Mouse (Mus musculus) right cerebral cortex, postnatal 36 days (tissue): ENCODE data around the gene Ap5b1.
A peak's percentile ranks its signal among the peaks of the same experiment; 100 is the strongest.

Experiments
- DNase-seq, 2 experiments: peaks; one replicate each; pipeline ENCODE4 v3.0.0; 2022; ENCODE audit warnings: low spot score in 2 of 2, mixed read lengths in 1 of 2

The Ap5b1 gene

DNA sequence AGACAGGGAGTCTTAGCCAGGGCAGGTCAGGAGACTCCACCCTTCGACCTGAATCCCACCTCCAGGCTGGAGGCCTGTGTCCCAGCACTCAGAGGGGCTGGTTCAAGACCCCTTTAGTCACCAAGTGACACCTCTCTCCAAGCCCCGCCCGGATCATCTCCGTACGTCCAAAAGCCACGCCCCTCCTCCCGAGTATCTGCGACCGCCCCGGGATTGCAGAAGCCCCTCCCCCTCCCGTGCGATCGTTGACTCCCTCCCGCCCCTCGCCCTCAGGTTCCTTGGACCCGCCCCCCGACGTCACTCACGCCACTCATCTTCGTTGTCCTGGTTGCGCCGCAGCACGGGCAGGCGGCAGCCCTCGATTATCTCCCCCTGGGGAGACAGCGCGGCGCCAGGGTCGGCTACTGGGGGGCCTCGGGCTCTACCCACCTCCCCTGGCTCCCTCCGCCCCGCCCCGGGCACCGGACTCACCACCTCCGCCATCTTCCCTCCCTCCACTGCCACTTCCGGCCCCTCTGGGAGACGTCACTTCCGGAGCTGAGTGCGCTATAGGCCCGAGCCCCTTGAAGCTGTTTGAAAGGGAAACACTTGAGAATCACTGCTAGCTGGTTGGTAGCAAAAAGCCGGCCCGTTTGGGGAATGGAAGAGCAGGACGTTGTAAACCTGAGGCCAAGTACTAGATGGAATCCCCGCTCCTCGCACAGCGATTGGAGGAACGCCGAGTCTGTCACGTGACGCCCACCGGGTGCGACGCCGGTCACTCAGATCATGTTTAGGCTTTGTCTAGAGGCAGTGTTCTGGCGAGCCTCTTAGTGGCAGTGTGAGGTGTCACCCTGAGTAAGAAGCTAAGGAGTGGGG is 42.0 kb downstream of the Ap5b1 start, which contains the start of gene Kat5:
TSS of gene Kat5 (minus strand) at position 691 of the 858 bp plus-strand sequence.
- peak; percentile 84 to 87 for DNase-seq

DNA sequence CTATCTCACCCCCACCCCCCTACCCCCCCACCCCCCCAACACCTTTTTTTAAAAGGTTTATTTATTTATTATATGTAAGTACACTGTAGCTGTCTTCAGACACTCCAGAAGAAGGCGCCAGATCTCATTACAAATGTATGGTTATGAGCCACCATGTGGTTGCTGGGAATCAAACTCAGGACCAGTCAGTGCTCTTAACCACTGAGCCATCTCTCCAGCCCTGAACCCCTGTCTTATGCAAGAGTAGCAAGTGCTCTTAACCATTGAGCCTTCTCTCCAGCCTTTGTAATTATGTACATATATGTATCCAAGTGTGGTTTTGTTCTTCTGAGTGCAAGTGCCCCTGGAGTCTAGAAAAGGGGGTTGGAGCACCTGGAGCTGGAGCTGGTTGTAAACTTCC is 44.1 kb downstream of the Ap5b1 start:
- no peak for DNase-seq

DNA sequence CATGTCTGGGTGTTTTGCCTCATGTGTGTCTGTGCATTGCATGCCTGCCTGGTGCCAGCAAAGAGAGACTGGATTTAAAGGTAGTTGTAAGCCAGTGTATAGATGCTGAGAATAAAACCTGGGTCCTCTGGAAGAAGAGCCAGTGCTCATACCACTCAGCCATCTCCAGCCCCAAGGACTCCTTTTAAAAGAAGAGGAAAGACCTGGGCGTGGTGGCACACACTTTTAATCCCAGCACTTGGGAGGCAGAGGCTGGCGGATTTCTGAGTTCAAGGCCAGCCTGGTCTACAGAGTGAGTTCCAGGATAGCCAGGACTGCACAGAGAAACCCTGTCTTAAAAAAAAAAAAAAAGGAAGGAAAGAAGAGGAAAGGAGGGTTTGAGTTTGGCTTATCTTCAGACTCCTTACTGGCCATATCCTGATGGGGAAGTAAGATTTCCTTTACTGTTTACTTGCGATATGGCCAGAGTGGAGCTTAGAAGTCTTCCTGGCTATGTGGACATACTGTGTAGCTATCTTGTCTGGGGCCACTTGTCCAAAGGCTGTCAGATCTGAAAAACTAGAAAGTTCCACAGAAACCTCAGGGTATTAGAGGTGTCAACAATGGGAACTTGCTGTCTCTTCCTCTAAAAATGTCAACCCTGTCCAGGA is 45.1 kb downstream of the Ap5b1 start:
- DNase-seq: no peak

DNA sequence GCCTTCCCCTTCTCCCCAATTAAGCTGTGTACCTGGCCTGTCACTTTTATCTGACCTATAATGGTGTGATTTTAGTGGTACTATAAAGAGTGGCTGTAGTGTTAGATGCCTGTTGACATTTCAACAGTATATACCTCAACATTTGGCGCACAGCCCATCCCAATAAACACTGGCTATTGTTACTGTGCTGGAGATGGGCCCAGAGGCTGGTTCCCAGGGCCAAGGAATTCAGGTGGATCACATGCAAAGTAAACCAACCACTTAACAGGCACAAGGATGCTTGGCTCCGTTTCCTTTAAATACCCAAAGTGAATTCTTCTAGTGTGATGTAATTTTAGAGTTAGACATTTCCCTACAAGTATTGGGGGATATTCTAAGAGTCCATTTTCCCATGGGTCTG is 47.1 kb downstream of the Ap5b1 start:
- no peak for DNase-seq

DNA sequence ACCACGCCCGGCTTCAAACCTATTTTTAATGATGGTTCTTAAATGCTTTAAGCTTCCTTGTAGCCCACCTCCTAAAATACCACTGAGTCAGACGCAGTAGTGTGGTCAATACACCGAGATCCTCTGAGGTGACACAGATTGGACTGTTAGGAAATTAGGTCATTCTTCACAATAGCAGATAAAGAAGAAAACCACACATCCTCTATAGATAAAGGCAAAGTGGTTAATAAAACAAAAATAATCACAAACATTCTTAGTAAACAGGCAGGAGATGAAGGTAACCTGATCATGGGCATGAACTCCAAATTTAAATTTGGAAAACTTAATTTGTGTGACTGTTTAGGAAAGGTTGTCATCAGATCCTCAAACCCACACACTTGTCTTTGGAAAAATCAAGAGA is 52.2 kb downstream of the Ap5b1 start:
- no peak for DNase-seq
